Mouse (Mus musculus) embryonic facial prominence, embryonic 12.5 days (tissue): ENCODE results near the gene Pawr. TPM values are rescaled to one million over a fixed set of nuclear protein-coding genes. Genes with fewer than 3 reads are reported as not detected.

Experiments used
- ATAC-seq: fragments of 200-750 bp; cut with Nextera tagmentation; 2 replicates; pipeline ENCODE4 v1.8.0; 2017; ENCODE audit not compliant: insufficient number of reproducible peaks, insufficient read depth, low FRiP score, low TSS enrichment
- H3K27ac ChIP-seq: fragments of 300-500 bp; sonication (generic); 2 replicates; pipeline ENCODE4 v1.5.1; 2016; ENCODE audit warnings: mild to moderate bottlenecking
- H3K27me3 ChIP-seq: fragments of 300-500 bp; sonication (generic); 2 replicates; pipeline ENCODE4 v1.6.1; 2016; ENCODE audit warnings: mild to moderate bottlenecking, moderate library complexity
- H3K36me3 ChIP-seq: fragments of 300-500 bp; sonication (generic); 2 replicates; pipeline ENCODE4 v1.6.1; 2016; ENCODE audit warnings: mild to moderate bottlenecking
- H3K4me1 ChIP-seq: fragments of 300-500 bp; sonication (generic); 2 replicates; pipeline ENCODE4 v1.6.1; 2016
- H3K4me2 ChIP-seq: fragments of 300-500 bp; sonication (generic); replicated peaks from 2 replicates; pipeline ENCODE4 v1.6.1; 2016; ENCODE audit warnings: mild to moderate bottlenecking, moderate library complexity
- H3K4me3 ChIP-seq: fragments of 300-500 bp; sonication (generic); 2 replicates; pipeline ENCODE4 v1.5.1; 2016; ENCODE audit warnings: mild to moderate bottlenecking
- H3K9ac ChIP-seq: fragments of 300-500 bp; sonication (generic); 2 replicates; pipeline ENCODE4 v1.6.1; 2016; ENCODE audit warnings: mild to moderate bottlenecking, moderate library complexity
- H3K9me3 ChIP-seq: fragments of 300-500 bp; sonication (generic); 2 replicates; pipeline ENCODE4 v1.6.1; 2016; ENCODE audit warnings: mild to moderate bottlenecking, moderate library complexity
- WGBS: fragments of 180-500 bp; shearing (Covaris S2); methylation state at CpG from one replicate; pipeline ENCODE4 v1.1.7; 2016; 5-methylcytosine and 5-hydroxymethylcytosine counted together
- polyA plus RNA-seq: library from polyadenylated mRNA; unstranded; fragments of >200 nt; fragmentation: Nextera tagmentation; extraction: Ambion mirVana; gene quantifications from 2 replicates; pipeline ENCODE4 v1.2.1, GENCODE M21; 2016

Gene Pawr
- polyA plus RNA-seq, 1 experiment from 2014 or later = 9.2 TPM

- ATAC-seq = no peak
- WGBS = 63% methylated on average over 6 of the region's 6 CpGs
- H3K4me2 ChIP-seq = no peak overlapping the region
- H3K9ac ChIP-seq = no peak overlapping the region
- no peak overlapping the region for H3K4me3 ChIP-seq
- 0 out of 2 replicates have a peak, but pooled peaks cover 6% of the 10 kb centered on the region for H3K4me1 ChIP-seq
- no peaks in the 10 kb centered on the region for H3K36me3 ChIP-seq
- H3K27ac ChIP-seq = no peak overlapping the region
- no peaks in the 10 kb centered on the region for H3K9me3 ChIP-seq
- no peaks in the 10 kb centered on the region for H3K27me3 ChIP-seq
These were observed 28.9 kb downstream of the Pawr start for GRCm38 (mm10) chr10:108360801-108361200.

DNA sequence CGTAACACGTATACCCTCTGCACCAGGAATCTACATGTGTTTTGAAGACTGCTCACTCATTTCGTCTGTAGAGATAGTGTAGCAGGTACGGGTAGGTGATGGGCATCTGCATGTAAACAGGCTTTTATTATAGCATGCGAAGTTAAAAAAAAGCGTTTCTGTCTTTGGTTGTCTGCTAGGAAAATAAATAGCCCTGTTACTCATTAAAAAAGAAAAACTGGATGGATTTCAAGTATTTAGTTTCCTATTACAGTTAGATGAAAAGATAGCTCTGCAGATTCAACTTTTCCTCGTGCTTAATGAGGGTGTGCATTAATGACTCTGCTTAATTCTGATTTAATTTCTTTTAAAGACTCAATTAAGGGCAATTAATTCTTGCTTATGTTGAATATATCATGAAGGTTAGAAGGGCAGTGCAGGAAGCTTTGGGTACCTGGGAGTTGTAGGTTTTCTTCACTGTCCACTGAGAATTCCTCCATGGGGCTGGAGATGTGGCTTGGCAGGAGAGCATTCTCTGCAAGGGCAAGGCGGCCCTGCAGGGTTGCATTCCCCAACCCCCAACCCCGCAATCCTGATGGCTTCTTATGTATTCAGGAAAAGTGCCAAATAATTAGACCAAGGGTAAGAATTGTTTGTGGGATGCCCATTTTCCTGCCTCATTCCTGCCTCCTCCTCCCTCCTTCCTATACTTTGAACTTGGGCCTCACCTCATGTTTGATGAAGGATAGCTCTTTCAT, 29.7 kb downstream of the Pawr start:
- 58% methylated on average over 9 of the region's 9 CpGs for WGBS
- Histone ChIP-seq H3K27me3 (no peaks in the 10 kb centered on the region), H3K27ac (no peak overlapping the region), H3K36me3 (no peaks in the 10 kb centered on the region), H3K4me3 (no peak overlapping the region), H3K9me3 (no peaks in the 10 kb centered on the region), H3K9ac (no peak overlapping the region), H3K4me1 (0 out of 2 replicates have a peak, but pooled peaks cover 6% of the 10 kb centered on the region), H3K4me2 (no peak overlapping the region)
- ATAC-seq = no peak

DNA sequence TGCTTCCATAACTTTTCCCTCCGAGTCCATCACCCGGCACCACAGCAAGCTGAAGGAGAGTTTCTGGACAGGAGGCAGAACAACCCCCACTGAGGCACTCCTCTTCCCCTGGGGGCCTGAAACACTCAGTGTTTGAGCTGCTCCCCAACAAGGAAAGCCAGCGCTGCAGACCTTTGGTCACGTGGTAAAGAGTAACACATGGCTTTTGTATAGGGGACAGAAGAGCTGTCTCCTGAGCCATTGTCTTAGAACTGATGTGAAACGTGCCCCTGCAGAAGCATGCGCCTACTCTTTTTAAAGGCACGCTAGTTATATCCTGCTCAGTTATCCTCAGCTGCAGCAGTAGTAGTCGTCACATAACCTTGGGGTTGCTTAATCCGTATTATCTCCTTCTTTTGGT, 32.0 kb downstream of the Pawr start:
- Histone ChIP-seq H3K4me3 (no peak overlapping the region), H3K9ac (no peak overlapping the region; the same call in 1 of the 2 replicates), H3K27ac (no peak overlapping the region), H3K4me2 (no peak overlapping the region), H3K27me3 (no peaks in the 10 kb centered on the region), H3K9me3 (no peaks in the 10 kb centered on the region), H3K36me3 (no peaks in the 10 kb centered on the region), H3K4me1 (0 out of 2 replicates have a peak, but pooled peaks cover 6% of the 10 kb centered on the region)
- no peak for ATAC-seq
- 42% methylated on average over 9 of the region's 9 CpGs for WGBS

GRCm38 (mm10) chr10:108364946-108365719, 33.2 kb downstream of the Pawr start:
- Histone ChIP-seq H3K27me3 (no peaks in the 10 kb centered on the region), H3K27ac (no peak overlapping the region), H3K9me3 (no peaks in the 10 kb centered on the region), H3K9ac (no peak overlapping the region), H3K4me3 (no peak overlapping the region), H3K36me3 (no peaks in the 10 kb centered on the region), H3K4me2 (no peak overlapping the region), H3K4me1 (0 out of 2 replicates have a peak, but pooled peaks cover 6% of the 10 kb centered on the region)
- no peak for ATAC-seq
- 84% methylated on average over 26 of the region's 26 CpGs for WGBS

GRCm38 (mm10) chr10:108366251-108366650, 34.3 kb downstream of the Pawr start:
- Histone ChIP-seq H3K36me3 (no peaks in the 10 kb centered on the region), H3K4me1 (0 out of 2 replicates have a peak, but pooled peaks cover 6% of the 10 kb centered on the region), H3K9ac (no peak overlapping the region), H3K27ac (no peak overlapping the region), H3K4me3 (no peak overlapping the region), H3K27me3 (no peaks in the 10 kb centered on the region), H3K4me2 (no peak overlapping the region), H3K9me3 (no peaks in the 10 kb centered on the region)
- WGBS = 92% methylated on average over 5 of the region's 5 CpGs
- ATAC-seq = no peak

- Histone ChIP-seq H3K4me1 (no peaks in the 10 kb centered on the region), H3K27ac (no peak overlapping the region), H3K36me3 (no peaks in the 10 kb centered on the region), H3K27me3 (no peaks in the 10 kb centered on the region), H3K9me3 (no peaks in the 10 kb centered on the region), H3K4me3 (no peak overlapping the region), H3K4me2 (no peak overlapping the region), H3K9ac (no peak overlapping the region)
- WGBS = 79% methylated on average over 6 of the region's 6 CpGs
- no peak for ATAC-seq
These were observed 36.4 kb downstream of the Pawr start for GRCm38 (mm10) chr10:108368358-108368757.

DNA sequence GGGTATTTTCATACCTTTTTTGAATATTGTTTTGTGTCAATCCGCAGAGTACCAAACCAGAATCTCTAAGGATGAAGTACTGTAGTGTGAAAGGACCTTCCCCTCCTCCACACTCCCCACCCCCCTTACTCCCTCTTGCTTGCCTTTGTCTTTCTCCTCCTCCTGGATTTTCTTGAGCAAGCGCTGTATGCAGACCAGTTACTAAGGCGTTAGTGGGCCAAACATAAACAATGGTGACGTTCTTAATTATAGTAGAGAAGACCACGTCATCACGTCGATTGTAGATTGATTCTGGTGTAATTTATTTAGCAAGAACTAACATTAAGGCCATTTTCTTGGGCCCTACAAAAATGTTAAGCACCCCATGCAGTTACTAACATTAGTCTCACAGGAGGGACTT, 40.3 kb downstream of the Pawr start:
- no peak for ATAC-seq

DNA sequence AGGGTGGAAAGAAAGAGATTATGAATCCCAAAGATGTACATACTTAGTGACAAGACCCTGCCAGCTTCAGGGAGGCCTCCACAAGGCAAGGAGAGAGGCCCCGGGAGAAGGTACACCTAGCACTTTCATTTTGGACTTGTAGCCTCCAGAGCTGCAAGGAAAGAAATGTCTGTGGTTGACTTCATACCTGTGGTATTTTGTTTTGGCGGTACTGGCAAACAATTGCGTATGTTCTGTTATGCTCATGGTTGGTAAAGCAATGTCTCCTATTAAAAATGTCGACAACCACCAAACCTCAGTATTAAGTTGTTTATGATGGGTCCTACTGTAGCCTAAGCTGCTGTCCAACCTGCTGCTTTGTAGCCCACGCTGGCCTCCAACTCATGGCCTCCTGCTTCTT, 40.9 kb downstream of the Pawr start:
- ATAC-seq = no peak
- Histone ChIP-seq H3K27me3 (no peaks in the 10 kb centered on the region), H3K4me1 (no peaks in the 10 kb centered on the region), H3K27ac (no peak overlapping the region), H3K4me3 (no peak overlapping the region), H3K9me3 (no peaks in the 10 kb centered on the region), H3K9ac (no peak overlapping the region), H3K36me3 (no peaks in the 10 kb centered on the region), H3K4me2 (no peak overlapping the region)
- WGBS = 93% methylated on average over 5 of the region's 5 CpGs

More for the DNA sequence above, 40.3 kb downstream of the Pawr start:
- H3K36me3 ChIP-seq = no peaks in the 10 kb centered on the region
- no peak overlapping the region for H3K27ac ChIP-seq
- WGBS = 63% methylated on average over 7 of the region's 7 CpGs
- no peak overlapping the region for H3K4me3 ChIP-seq
- no peaks in the 10 kb centered on the region for H3K9me3 ChIP-seq
- H3K9ac ChIP-seq = no peak overlapping the region
- no peaks in the 10 kb centered on the region for H3K27me3 ChIP-seq
- no peaks in the 10 kb centered on the region for H3K4me1 ChIP-seq
- no peak overlapping the region for H3K4me2 ChIP-seq

DNA sequence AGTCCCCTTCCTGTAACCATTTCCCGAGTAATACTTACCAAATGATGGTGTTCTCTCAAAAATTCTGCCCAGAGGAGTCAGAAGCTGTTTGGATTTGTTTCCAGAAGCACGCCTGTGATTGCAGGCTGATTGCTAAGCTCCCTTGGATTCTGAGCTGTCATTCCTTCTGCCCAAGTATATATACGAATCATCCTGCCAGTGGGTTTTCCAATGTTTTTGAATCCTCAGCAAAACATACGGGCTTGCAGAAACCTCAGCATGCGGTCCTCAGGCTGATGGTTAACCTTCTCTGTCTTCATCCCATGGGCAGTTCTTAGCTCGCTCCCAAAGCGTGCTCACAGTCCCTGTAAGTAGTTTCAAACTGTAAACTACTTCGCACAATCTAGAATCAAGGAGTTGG, 43.9 kb downstream of the Pawr start:
- H3K4me3 ChIP-seq = no peak overlapping the region
- H3K36me3 ChIP-seq = no peaks in the 10 kb centered on the region
- no peak overlapping the region for H3K27ac ChIP-seq
- no peaks in the 10 kb centered on the region for H3K4me1 ChIP-seq
- H3K4me2 ChIP-seq = no peak overlapping the region
- H3K9me3 ChIP-seq = no peaks in the 10 kb centered on the region
- H3K9ac ChIP-seq = no peak overlapping the region
- WGBS = 91% methylated on average over 8 of the region's 8 CpGs
- no peaks in the 10 kb centered on the region for H3K27me3 ChIP-seq
- ATAC-seq = no peak

- Histone ChIP-seq H3K4me2 (no peak overlapping the region), H3K4me1 (no peaks in the 10 kb centered on the region), H3K9ac (no peak overlapping the region), H3K27ac (no peak overlapping the region), H3K9me3 (no peaks in the 10 kb centered on the region), H3K27me3 (no peaks in the 10 kb centered on the region), H3K4me3 (no peak overlapping the region), H3K36me3 (no peaks in the 10 kb centered on the region)
- WGBS = 91% methylated on average over 4 of the region's 4 CpGs
- no peak for ATAC-seq
These were observed 44.4 kb downstream of the Pawr start for GRCm38 (mm10) chr10:108376366-108376765.

GRCm38 (mm10) chr10:108377369-108377768, 45.4 kb downstream of the Pawr start:
- Histone ChIP-seq H3K27ac (no peak overlapping the region), H3K4me1 (no peaks in the 10 kb centered on the region), H3K27me3 (no peaks in the 10 kb centered on the region), H3K9ac (no peak overlapping the region), H3K4me2 (no peak overlapping the region), H3K4me3 (no peak overlapping the region), H3K36me3 (no peaks in the 10 kb centered on the region), H3K9me3 (no peaks in the 10 kb centered on the region)
- 91% methylated on average over 7 of the region's 7 CpGs for WGBS
- no peak for ATAC-seq

DNA sequence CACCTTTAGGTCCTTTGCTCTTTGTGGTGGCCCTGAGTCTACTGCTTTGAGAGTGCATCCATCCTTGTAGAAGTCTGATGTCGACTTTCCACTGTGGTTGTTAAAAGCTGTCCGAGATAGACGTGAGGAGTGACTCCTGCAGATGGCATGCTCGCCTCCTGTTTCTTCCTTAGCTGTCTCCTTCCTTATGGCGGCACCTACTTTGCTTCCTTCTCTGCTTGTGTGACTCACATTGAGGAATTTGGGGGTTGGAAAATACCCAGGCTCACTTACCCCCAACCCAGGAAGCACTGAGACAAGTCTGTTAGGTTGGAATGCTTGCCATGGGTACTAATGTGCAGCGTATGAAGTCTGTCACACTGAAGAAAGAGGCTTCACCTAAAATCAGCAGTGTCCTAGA, 46.1 kb downstream of the Pawr start:
- Histone ChIP-seq H3K4me3 (no peak overlapping the region), H3K4me2 (no peak overlapping the region), H3K36me3 (no peaks in the 10 kb centered on the region), H3K9ac (no peak overlapping the region), H3K4me1 (no peaks in the 10 kb centered on the region), H3K27me3 (no peaks in the 10 kb centered on the region), H3K9me3 (no peaks in the 10 kb centered on the region), H3K27ac (no peak overlapping the region)
- 88% methylated on average over 6 of the region's 6 CpGs for WGBS
- ATAC-seq = no peak
